In genomic region chr12:29118336-29118735, GRCm38 (mm10) we compare ENCODE assay signal across 16 mouse cellular contexts.
"Had no signal": no experiment of that assay in that cellular context is flagged by ENCODE, and none has a peak within 500 bp of the region (broad histone marks: within the 10 kb centered on the region; RNA-seq: fewer than 3 reads in every experiment).

No protein-coding gene starts in this region.

- H3K36me3 ChIP-seq: neural tube, embryonic 13.5 days; neural tube, embryonic 15.5 days; stomach, embryonic 15.5 days had no signal

- H3K4me2 ChIP-seq: neural tube, embryonic 13.5 days; neural tube, embryonic 15.5 days; stomach, embryonic 15.5 days had no signal

- DNase-seq: retina, postnatal 1 day; right cerebral cortex, adult 18-20 months; right cerebral cortex, postnatal 14 days; right cerebral cortex, postnatal 25 days; right cerebral cortex, postnatal 4 days; spleen, adult 18-20 months; thymus, adult 18-20 months; thymus, adult 2 months; thymus, postnatal 14 days; thymus, postnatal 25 days; thymus, postnatal 36 days; thymus, postnatal 4 days had no signal

- H3K27ac ChIP-seq: neural tube, embryonic 13.5 days; neural tube, embryonic 15.5 days; stomach, embryonic 15.5 days; stomach, postnatal 0 days had no signal

- H3K9me3 ChIP-seq: neural tube, embryonic 13.5 days; neural tube, embryonic 15.5 days; stomach, embryonic 15.5 days had no signal

- H3K9ac ChIP-seq: neural tube, embryonic 13.5 days; neural tube, embryonic 15.5 days; stomach, embryonic 15.5 days had no signal

- H3K4me3 ChIP-seq: neural tube, embryonic 13.5 days; neural tube, embryonic 15.5 days; stomach, embryonic 15.5 days had no signal

- H3K4me1 ChIP-seq: stomach, embryonic 15.5 days had no signal

- H3K27me3 ChIP-seq: neural tube, embryonic 13.5 days; neural tube, embryonic 15.5 days; stomach, embryonic 15.5 days had no signal
